Mouse (Mus musculus) limb, embryonic 13.5 days (tissue): Measurements from ENCODE around the gene Gng3. TPM values are rescaled to one million over a fixed set of nuclear protein-coding genes. Genes with fewer than 3 reads are reported as not detected.
"Not testable (repeated sequence)": the region's sequence is repeated elsewhere in the genome, so short reads cannot be mapped to it uniquely, and the experiment has no call there.

Source experiments
- ATAC-seq: fragments of 200-750 bp; cut with Nextera tagmentation; 2 replicates; pipeline ENCODE4 v1.8.0; 2017; ENCODE audit warnings: low read depth, moderate number of reproducible peaks, moderate TSS enrichment; ENCODE audit not compliant: low FRiP score
- H3K27ac ChIP-seq: fragments of 300-500 bp; sonication (generic); 2 replicates; pipeline ENCODE4 v1.5.1; 2015; ENCODE audit warnings: inconsistent platforms, mild to moderate bottlenecking, moderate library complexity
- H3K27me3 ChIP-seq: fragments of 300-500 bp; sonication (generic); 2 replicates; pipeline ENCODE4 v1.6.1; 2015; ENCODE audit warnings: mild to moderate bottlenecking, inconsistent platforms
- H3K36me3 ChIP-seq: fragments of 300-500 bp; sonication (generic); 2 replicates; pipeline ENCODE4 v1.6.1; 2015; ENCODE audit warnings: inconsistent platforms, mild to moderate bottlenecking, moderate library complexity
- H3K4me1 ChIP-seq: fragments of 300-500 bp; sonication (generic); 2 replicates; pipeline ENCODE4 v1.6.1; 2015; ENCODE audit warnings: inconsistent platforms
- H3K4me2 ChIP-seq: fragments of 300-500 bp; sonication (generic); replicated peaks from 2 replicates; pipeline ENCODE4 v1.6.1; 2015; ENCODE audit warnings: inconsistent platforms, mild to moderate bottlenecking, moderate library complexity
- H3K4me3 ChIP-seq: fragments of 300-500 bp; sonication (generic); 2 replicates; pipeline ENCODE4 v1.5.1; 2015; ENCODE audit warnings: moderate library complexity, mild to moderate bottlenecking, inconsistent platforms
- H3K9ac ChIP-seq: fragments of 300-500 bp; sonication (generic); 2 replicates; pipeline ENCODE4 v1.6.1; 2015; ENCODE audit warnings: mild to moderate bottlenecking, inconsistent platforms
- H3K9me3 ChIP-seq: fragments of 300-500 bp; sonication (generic); 2 replicates; pipeline ENCODE4 v1.6.1; 2016; ENCODE audit warnings: inconsistent platforms
- WGBS: fragments of 180-500 bp; shearing (Covaris S2); methylation state at CpG from one replicate; pipeline ENCODE4 v1.1.7; 2015; 5-methylcytosine and 5-hydroxymethylcytosine counted together
- polyA plus RNA-seq: library from polyadenylated mRNA; unstranded; fragments of >200 nt; fragmentation: Nextera tagmentation; extraction: Ambion mirVana; gene quantifications from 2 replicates; pipeline ENCODE4 v1.2.1, GENCODE M21; 2015

Gene Gng3
- polyA plus RNA-seq, 1 experiment from 2014 or later, result 8.8 TPM

GRCm38 (mm10) chr19:8870381-8870780, 31.4 kb upstream of the Gng3 start:
- H3K27me3 ChIP-seq, H3K9ac ChIP-seq, ATAC-seq, H3K4me1 ChIP-seq, H3K9me3 ChIP-seq, H3K27ac ChIP-seq: not testable (repeated sequence)
- WGBS, result 85% methylated on average over 3 of the region's 3 CpGs
- peak overlapping the region; percentile 99; the same call in 1 of the 2 replicates for H3K4me3 ChIP-seq
- H3K36me3 ChIP-seq, result peaks cover 25% of the 10 kb centered on the region
- peak overlapping the region; percentile 92 for H3K4me2 ChIP-seq

GRCm38 (mm10) chr19:8864265-8864664, 25.3 kb upstream of the Gng3 start:
- Histone ChIP-seq H3K9me3 (no peaks in the 10 kb centered on the region), H3K4me1 (no peaks in the 10 kb centered on the region), H3K36me3 (no peaks in the 10 kb centered on the region), H3K9ac (no peak overlapping the region), H3K27me3 (no peaks in the 10 kb centered on the region), H3K27ac (no peak overlapping the region), H3K4me2 (no peak overlapping the region), H3K4me3 (no peak overlapping the region)
- no peak for ATAC-seq
- 84% methylated on average over 6 of the region's 6 CpGs for WGBS

- Histone ChIP-seq H3K4me3 (no peak overlapping the region), H3K27ac (no peak overlapping the region), H3K9ac (no peak overlapping the region), H3K4me1 (no peaks in the 10 kb centered on the region), H3K4me2 (no peak overlapping the region), H3K9me3 (no peaks in the 10 kb centered on the region), H3K27me3 (no peaks in the 10 kb centered on the region), H3K36me3 (no peaks in the 10 kb centered on the region)
- no peak for ATAC-seq
- 25% methylated on average over 1 of the region's 1 CpGs for WGBS
Observed at GRCm38 (mm10) chr19:8859018-8859417, 20.0 kb upstream of the Gng3 start.

DNA sequence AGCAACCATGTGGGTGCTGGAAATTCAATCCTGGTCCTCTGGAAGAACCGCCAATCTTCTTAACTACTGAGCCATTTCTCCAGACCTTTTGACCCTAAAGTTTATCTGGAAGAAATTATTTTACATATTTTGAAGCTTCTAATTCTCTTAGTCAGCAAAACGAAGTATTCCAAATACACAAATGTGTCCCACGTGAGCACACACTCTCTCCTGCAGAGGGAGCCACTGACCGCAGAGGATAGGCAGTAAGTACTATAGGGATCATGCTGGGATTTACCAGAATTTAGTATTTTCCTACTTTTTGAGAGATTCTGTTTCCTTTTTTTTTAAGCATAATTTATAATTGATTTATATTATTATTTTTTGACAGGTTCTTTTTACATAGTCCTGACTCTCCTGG, 18.7 kb upstream of the Gng3 start:
- no peak overlapping the region for H3K4me2 ChIP-seq
- no peaks in the 10 kb centered on the region for H3K27me3 ChIP-seq
- 44% methylated on average over 4 of the region's 4 CpGs for WGBS
- H3K9me3 ChIP-seq, result no peaks in the 10 kb centered on the region
- no peak overlapping the region for H3K4me3 ChIP-seq
- 0 out of 2 replicates have a peak, but pooled peaks cover under 1% of the 10 kb centered on the region for H3K4me1 ChIP-seq
- ATAC-seq, result no peak
- H3K27ac ChIP-seq, result no peak overlapping the region
- no peaks in the 10 kb centered on the region for H3K36me3 ChIP-seq
- H3K9ac ChIP-seq, result no peak overlapping the region

GRCm38 (mm10) chr19:8853117-8853516, 14.1 kb upstream of the Gng3 start:
- Histone ChIP-seq H3K4me3 (no peak overlapping the region), H3K9ac (no peak overlapping the region), H3K9me3 (no peaks in the 10 kb centered on the region), H3K4me1 (peaks cover 15% of the 10 kb centered on the region), H3K27me3 (no peaks in the 10 kb centered on the region), H3K27ac (no peak overlapping the region), H3K4me2 (no peak overlapping the region), H3K36me3 (peaks cover 6% of the 10 kb centered on the region)
- 82% methylated on average over 3 of the region's 3 CpGs for WGBS
- ATAC-seq, result no peak

GRCm38 (mm10) chr19:8852236-8852928, 13.4 kb upstream of the Gng3 start:
- no peaks in the 10 kb centered on the region for H3K9me3 ChIP-seq
- no peak overlapping the region for H3K4me2 ChIP-seq
- H3K36me3 ChIP-seq, result peaks cover 13% of the 10 kb centered on the region
- H3K4me3 ChIP-seq, result no peak overlapping the region
- peaks cover 15% of the 10 kb centered on the region for H3K4me1 ChIP-seq
- no peaks in the 10 kb centered on the region for H3K27me3 ChIP-seq
- ATAC-seq, result no peak
- 42% methylated on average over 10 of the region's 10 CpGs for WGBS
- H3K27ac ChIP-seq, result no peak overlapping the region
- H3K9ac ChIP-seq, result no peak overlapping the region

DNA sequence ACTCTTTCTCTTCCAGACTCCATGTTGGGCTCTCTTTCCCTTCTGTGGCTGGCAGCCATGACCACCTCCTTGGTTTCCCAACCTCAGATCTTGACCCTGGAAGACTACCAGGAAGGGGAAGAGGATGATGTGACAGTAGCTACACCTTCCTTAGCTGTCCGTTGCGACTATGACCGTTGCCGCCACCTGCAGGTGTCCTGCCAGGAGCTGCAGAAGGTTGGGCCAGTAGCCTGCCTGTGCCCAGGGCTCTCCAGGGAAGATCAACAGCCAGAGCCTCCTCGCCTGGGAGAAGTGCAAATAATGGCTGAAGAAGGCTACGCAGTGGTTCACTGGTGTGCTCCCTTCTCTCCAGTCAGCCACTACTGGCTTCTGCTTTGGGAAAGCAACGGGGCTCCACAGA, 12.6 kb upstream of the Gng3 start:
- no peak for ATAC-seq
- no peaks in the 10 kb centered on the region for H3K9me3 ChIP-seq
- no peak overlapping the region for H3K4me2 ChIP-seq
- H3K9ac ChIP-seq, result no peak overlapping the region
- no peaks in the 10 kb centered on the region for H3K27me3 ChIP-seq
- peaks cover 15% of the 10 kb centered on the region for H3K4me1 ChIP-seq
- H3K27ac ChIP-seq, result no peak overlapping the region
- H3K36me3 ChIP-seq, result peaks cover 20% of the 10 kb centered on the region
- no peak overlapping the region for H3K4me3 ChIP-seq
- 54% methylated on average over 7 of the region's 7 CpGs for WGBS

DNA sequence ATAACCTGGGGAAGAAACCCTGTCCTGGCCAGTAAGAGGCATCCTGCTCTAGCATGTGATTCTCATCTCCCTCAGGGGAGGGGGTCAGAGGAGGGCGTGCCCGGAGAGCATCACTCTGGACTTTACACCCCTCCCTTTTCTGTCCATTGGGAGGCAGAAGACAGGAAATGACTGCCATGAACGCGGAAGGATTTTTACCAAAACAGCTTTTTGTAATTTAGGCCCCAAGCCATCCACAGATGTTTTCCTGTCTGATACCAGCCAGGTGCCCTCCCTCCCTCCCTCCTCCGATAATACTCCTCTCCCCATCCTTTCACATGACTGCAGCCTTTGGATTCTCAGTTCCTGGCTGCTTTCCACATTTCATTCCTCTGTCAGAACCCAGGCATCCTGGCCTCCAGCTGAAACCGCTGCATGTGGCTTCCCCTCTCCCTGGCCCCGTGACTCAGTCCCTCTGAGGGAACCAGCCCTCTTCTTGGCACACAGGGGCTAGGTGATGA, 11.5 kb upstream of the Gng3 start, which contains the start of gene Lrrn4cl:
Gene Lrrn4cl, plus strand, starts transcription at position 367 of the 500 bp plus-strand sequence.
- Histone ChIP-seq H3K27ac (peak within 1 kb of the TSS; percentile 52; the same call in 1 of the 2 replicates), H3K9me3 (no peaks in the 10 kb centered on the region), H3K36me3 (peaks cover 32% of the 10 kb centered on the region), H3K4me3 (no peak within 1 kb of the TSS), H3K9ac (0 out of 2 replicates have a peak within 1 kb of the TSS, but pooled peaks have one; percentile 10), H3K27me3 (no peaks in the 10 kb centered on the region), H3K4me2 (peak within 1 kb of the TSS; percentile 17; the same call in 1 of the 2 replicates), H3K4me1 (peaks cover 15% of the 10 kb centered on the region)
- peak; percentile 67; the same call in 1 of the 2 replicates for ATAC-seq
- 17% methylated on average over 7 of the region's 7 CpGs for WGBS

DNA sequence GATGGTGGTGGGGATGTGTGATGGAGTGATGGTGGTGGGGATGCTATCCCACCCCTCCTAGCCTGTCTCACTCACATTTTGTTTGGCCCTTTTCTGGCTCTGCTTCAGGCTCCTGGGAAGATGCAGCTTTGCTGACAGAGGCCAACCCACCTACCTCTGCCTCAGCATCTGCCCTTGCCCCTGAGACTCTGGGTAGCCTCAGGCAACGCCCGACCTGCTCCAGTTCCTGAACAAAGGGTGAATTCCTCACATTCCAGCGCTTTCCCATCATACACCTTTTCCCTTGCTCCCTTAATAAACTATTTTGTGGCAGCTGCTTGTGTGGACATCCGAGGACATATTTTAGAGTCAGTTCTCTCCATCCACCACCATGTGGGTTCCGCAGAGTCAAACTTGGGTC, 9.4 kb upstream of the Gng3 start:
- Histone ChIP-seq H3K27me3 (no peaks in the 10 kb centered on the region), H3K27ac (no peak overlapping the region), H3K4me3 (no peak overlapping the region), H3K4me1 (peaks cover 15% of the 10 kb centered on the region), H3K9me3 (no peaks in the 10 kb centered on the region), H3K36me3 (peaks cover 33% of the 10 kb centered on the region), H3K9ac (no peak overlapping the region), H3K4me2 (no peak overlapping the region)
- no peak for ATAC-seq
- WGBS, result 83% methylated on average over 5 of the region's 5 CpGs

DNA sequence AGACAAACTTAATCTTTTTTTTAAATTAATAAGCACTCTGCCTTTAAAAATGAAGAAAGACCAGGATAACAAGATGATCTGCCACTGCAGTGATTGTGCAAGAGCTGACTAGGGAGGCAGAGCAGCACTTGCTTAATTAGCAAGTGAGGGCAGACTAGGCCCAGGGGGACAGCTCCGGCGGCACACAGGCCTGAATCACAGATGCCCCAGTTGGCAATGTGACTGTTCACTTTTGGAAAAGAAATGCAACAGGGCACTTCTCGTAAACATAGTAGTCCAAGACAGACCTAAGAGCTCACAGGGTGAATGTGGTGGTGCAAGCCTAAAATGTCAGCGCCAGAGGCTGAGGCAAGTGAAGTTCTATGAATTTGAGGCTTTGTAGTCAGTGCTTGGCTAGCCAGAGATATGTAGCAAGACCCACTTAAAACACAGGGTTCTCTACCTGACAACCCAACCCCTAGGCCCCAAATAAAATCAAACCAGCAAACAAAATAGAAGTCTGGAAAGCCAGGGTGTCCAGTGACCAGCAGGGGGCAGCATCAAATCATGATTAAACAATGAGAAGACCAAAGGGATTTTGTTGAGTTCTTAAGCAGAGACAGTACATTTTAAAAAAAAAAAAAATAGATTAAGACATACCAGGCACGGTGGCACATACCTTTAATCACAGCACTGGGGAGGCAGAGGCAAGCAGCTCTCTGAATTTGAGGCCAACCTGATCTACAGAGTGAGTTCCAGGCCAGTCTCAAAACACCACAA, 5.6 kb upstream of the Gng3 start:
- H3K9ac ChIP-seq, result no peak overlapping the region

GRCm38 (mm10) chr19:8842961-8843360, 4.0 kb upstream of the Gng3 start:
- ATAC-seq, result no peak
- Histone ChIP-seq H3K9ac (no peak overlapping the region), H3K4me1 (peaks cover 32% of the 10 kb centered on the region), H3K4me3 (no peak overlapping the region), H3K9me3 (no peaks in the 10 kb centered on the region), H3K27ac (no peak overlapping the region), H3K36me3 (peaks cover 40% of the 10 kb centered on the region), H3K27me3 (no peaks in the 10 kb centered on the region), H3K4me2 (no peak overlapping the region)
- WGBS, result 86% methylated on average over 6 of the region's 6 CpGs

More for the DNA sequence above, 5.6 kb upstream of the Gng3 start:
- 62% methylated on average over 5 of the region's 5 CpGs for WGBS
- Histone ChIP-seq H3K4me2 (no peak overlapping the region), H3K27me3 (no peaks in the 10 kb centered on the region), H3K36me3 (peaks cover 47% of the 10 kb centered on the region), H3K27ac (no peak overlapping the region), H3K4me3 (no peak overlapping the region), H3K9me3 (no peaks in the 10 kb centered on the region), H3K4me1 (peaks cover 16% of the 10 kb centered on the region)
- ATAC-seq, result no peak

DNA sequence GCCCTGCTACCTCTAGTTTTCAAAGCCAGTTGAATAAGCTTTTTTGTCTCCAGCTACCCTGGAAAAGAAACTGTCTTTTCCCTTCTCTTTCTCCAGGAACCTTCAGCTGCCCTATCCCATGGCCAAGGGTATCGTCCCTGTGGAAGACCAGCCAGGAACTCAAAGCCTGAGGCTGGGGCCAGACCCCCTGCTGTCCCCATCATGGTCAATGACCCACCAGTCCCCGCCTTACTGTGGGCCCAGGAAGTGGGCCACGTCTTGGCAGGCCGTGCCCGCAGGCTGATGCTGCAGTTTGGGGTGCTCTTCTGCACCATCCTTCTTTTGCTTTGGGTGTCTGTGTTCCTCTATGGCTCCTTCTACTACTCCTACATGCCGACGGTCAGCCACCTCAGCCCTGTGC, 2.0 kb upstream of the Gng3 start:
- H3K36me3 ChIP-seq, result peaks cover 20% of the 10 kb centered on the region
- H3K4me1 ChIP-seq, result peaks cover 32% of the 10 kb centered on the region
- H3K9me3 ChIP-seq, result no peaks in the 10 kb centered on the region
- H3K9ac ChIP-seq, result peak overlapping the region; percentile 67
- ATAC-seq, result no peak
- H3K27me3 ChIP-seq, result no peaks in the 10 kb centered on the region
- H3K27ac ChIP-seq, result no peak overlapping the region
- H3K4me2 ChIP-seq, result peak overlapping the region; percentile 71
- 91% methylated on average over 7 of the region's 7 CpGs for WGBS
- peak overlapping the region; percentile 48 for H3K4me3 ChIP-seq
